Mouse (Mus musculus) monocyte, adult 2 months (primary cell): ENCODE data around the gene Daw1.

Source experiments
- DNase-seq, 2 experiments: peaks; one replicate each; pipeline ENCODE4 v3.0.0; 2022; ENCODE audit warnings: low spot score in 2 of 2, low read depth in 1 of 2

Daw1 gene

GRCm38 (mm10) chr1:83187154-83187553 is 27.6 kb downstream of the Daw1 start:
- DNase-seq, result no peak

- no peak for DNase-seq
Observed at GRCm38 (mm10) chr1:83209981-83210380, 50.4 kb downstream of the Daw1 start.

GRCm38 (mm10) chr1:83218260-83218659 is 58.7 kb downstream of the Daw1 start:
- no peak for DNase-seq

GRCm38 (mm10) chr1:83223072-83223471 is 63.5 kb downstream of the Daw1 start:
- DNase-seq, result no peak

- no peak for DNase-seq
Observed at GRCm38 (mm10) chr1:83224423-83224960, 64.9 kb downstream of the Daw1 start.

- DNase-seq, result no peak
Observed at GRCm38 (mm10) chr1:83227946-83228345, 68.4 kb downstream of the Daw1 start.

- DNase-seq, result no peak
Observed at GRCm38 (mm10) chr1:83248235-83248746, 88.7 kb downstream of the Daw1 start.

- no peak for DNase-seq
Observed at GRCm38 (mm10) chr1:83251746-83252145, 92.2 kb downstream of the Daw1 start.
